Mouse (Mus musculus) testis, adult 2 months (tissue): ENCODE results near the gene Ets2.

Source experiments
- CTCF ChIP-seq: fragments of 200-500 bp; IDR thresholded peaks from 2 replicates; pipeline ENCODE4 v1.5.1; 2012; ENCODE audit warnings: low read depth, mild to moderate bottlenecking, inconsistent platforms, low read length, moderate library complexity; ENCODE audit not compliant: control insufficient read depth, insufficient read depth, insufficient replicate concordance
- POLR2A ChIP-seq: fragments of 200-500 bp; IDR thresholded peaks from 2 replicates; pipeline ENCODE4 v1.6.1; 2012; ENCODE audit warnings: low read depth, mild to moderate bottlenecking, inconsistent platforms, low read length, moderate library complexity; ENCODE audit not compliant: control insufficient read depth

DNA sequence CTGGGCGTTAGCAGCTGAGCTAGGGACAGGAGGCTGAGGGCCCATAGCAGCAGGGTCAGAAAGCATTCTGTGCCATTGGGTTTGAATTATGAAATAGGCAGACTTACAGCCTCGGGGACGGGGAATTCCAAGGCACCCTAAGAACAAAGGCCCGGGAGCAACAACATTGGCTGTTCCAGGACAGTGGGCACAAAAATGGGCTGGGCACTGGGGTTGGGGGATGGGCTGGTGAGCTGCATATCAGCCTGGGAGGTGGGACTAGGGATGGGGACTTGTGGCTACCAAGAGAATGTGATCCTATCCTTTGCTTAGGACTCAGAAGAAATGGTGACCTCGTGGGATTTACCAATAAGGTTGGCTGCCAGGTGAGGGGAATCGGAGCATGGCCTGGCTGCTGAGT, 15.6 kb upstream of the Ets2 start:
- TF ChIP-seq CTCF (no peak), POLR2A (no peak)
